Mouse (Mus musculus): ENCODE measurements around the gene Pttg1ip.

Gene Pttg1ip

DNA sequence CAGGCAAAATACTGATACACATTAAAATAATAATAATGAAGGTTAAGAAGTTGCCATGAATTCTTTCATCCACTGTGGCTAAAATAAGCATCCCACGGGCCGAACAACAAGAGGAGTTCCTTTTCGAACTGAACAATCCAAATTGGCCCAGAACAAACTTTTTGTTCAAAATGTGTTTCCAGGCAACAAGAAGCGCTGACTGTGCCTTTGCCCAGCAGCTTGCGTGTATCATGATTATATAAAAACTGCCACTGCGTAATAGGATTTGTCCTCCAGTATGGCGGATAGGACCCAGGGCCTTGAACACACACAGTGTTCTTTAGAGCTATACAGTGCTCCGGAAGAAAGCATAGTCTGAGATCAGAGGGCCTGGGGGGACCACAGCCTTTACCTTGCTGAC is 27.1 kb downstream of the Pttg1ip start:
- DNase-seq, result no peak

GRCm38 (mm10) chr10:77610221-77610961 is 28.9 kb downstream of the Pttg1ip start:
- DNase-seq, result peak; percentile 45 to 51

- no peak for DNase-seq
Observed at GRCm38 (mm10) chr10:77613409-77613808, 31.9 kb downstream of the Pttg1ip start.

DNA sequence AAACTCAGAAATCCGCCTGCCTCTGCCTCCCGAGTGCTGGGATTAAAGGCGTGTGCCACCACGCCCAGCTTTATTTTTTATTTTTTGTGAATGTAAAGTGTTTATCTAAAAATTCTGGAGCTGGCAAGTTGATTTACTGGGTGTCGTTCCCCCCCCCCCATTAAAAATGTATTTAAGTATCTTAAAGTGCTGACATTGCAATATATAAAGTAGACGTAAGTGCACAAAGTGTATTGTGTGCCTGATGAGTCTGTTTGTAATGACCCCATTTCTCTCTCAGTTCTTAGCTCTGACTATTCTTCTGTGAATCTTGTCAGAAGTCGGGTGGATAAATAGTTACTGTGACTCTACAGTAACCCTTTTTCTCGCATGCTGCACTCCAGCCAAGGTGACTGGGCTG is 34.1 kb downstream of the Pttg1ip start:
- no peak for DNase-seq

GRCm38 (mm10) chr10:77616166-77616565 is 34.6 kb downstream of the Pttg1ip start:
- no peak for DNase-seq

- DNase-seq, result no peak
Observed at GRCm38 (mm10) chr10:77616926-77617325, 35.4 kb downstream of the Pttg1ip start.

GRCm38 (mm10) chr10:77621546-77621945 is 40.0 kb downstream of the Pttg1ip start:
- DNase-seq, result no peak

- peak; percentile 91 to 94 for DNase-seq
Observed at GRCm38 (mm10) chr10:77622055-77622988, 40.8 kb downstream of the Pttg1ip start, which contains the start of gene Ube2g2. TSS of gene Ube2g2 (plus strand) at chr10:77622275.

DNA sequence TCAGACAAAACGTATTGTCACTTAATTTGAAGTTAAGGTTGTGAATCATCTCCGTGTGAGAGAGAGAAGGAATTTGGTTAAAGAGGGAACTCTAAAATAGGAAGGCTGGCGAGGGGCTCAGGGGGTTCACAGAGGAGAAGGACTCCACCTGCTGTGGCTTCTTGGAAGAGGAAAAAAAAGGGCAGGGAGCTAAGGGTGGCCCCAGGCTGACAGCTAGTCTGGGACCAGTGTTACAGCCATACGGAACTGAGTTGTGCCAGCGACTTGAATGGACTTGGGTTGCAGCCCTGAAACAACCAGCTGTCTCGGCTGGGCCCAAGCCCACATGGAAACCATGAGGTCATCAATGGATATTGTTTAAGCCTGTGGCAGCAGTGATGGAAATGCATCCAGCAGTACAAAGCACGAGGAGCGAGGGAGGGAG is 41.6 kb downstream of the Pttg1ip start:
- DNase-seq, result peak; percentile 55 to 64

DNA sequence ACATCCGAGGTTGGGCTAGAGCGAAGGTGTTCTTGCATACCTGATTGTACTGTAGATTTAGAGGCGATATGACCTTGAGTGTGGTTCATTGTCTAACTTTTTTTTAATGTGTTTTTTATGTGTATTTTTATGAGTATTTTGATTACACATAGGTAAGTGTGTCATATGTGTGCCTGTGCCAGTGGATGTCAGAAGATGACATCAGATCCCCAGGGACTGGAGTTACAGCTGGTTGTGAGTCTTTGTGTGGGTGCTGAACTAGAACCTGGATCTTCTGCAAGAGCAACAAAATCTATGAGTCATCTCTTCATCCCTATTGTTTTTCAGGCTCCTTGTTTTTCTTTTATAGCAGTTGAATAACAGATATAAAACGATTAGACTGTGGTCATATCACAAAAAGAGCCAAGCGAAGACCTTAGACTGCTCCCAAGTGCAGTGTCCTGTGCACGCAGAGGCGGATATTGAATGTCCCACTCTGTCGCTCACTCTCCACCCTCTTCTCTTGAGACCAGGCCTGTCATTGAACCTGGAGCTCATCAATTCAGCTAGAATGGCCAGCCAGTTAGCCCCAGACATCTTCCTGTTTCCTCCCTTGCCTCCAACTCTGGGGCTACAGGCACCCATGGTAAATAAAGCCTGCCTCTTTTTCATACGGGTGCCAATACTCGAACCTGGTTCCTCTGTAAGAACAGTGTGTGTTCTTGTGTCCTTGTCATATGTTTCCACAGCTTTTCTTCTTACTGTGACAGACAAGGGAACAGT is 42.3 kb downstream of the Pttg1ip start:
- no peak for DNase-seq

DNA sequence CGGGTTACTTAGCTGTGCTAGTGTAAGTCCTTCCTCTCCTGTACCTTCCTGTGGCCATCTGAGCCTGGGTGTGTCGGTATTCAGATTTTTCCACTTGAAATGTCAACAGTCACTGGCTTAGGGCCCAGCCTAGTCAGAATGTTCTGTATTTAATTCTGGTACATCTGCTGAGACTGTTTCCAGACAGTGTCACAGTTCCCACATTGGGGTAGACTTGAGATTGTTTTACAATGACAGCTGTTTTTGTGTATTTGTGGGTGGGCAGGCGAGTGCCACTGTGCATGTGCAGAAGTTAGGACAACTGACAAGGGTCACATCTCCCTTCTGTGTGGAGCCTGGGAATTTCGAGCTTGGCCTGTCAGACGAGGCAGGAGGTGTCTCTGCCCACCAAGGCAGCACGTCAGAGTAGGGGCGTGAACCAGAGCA is 43.1 kb downstream of the Pttg1ip start:
- DNase-seq, result no peak

DNA sequence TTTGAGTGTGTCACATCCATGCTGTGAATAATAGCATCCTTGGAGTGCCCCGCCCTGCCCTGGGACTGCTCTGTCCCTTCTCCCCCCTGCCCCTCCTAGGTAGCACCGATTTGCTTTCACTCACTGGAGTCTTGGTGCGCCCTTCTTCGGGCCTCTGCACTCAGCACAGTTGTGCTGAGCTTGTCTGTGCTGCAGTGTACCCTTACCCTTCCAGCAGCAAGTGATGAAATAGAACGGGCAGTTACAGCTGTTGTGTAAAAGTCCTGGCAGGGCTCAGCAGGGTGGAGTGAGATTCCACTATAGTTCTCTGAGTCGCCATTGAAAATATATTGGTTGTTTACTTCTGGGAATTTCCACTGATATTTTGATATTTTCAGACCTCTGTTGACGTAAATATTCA is 44.5 kb downstream of the Pttg1ip start:
- DNase-seq, result no peak

DNA sequence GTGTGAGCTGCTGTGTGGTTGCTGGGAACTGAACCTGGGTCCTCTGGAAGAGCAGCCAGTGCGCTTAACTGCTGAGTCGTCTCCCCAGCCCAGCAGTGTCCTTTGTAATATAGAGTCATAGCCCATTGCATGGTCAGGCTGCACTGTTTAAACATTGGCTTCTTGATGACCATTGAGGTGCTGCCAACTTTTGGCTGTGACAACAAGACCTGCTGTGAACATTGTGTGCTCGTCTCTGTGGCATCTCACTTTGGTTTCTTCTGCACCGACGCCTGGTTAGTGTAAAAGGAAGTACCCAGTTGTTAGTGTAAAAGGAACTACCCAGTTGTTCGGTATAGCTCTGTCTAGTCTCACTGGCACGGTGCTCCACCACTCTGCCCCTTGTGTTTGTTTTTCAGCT is 45.1 kb downstream of the Pttg1ip start:
- no peak for DNase-seq

GRCm38 (mm10) chr10:77627497-77627896 is 46.0 kb downstream of the Pttg1ip start:
- peak; percentile 85 to 88 for DNase-seq

- no peak for DNase-seq
Observed at GRCm38 (mm10) chr10:77629163-77629562, 47.6 kb downstream of the Pttg1ip start.

DNA sequence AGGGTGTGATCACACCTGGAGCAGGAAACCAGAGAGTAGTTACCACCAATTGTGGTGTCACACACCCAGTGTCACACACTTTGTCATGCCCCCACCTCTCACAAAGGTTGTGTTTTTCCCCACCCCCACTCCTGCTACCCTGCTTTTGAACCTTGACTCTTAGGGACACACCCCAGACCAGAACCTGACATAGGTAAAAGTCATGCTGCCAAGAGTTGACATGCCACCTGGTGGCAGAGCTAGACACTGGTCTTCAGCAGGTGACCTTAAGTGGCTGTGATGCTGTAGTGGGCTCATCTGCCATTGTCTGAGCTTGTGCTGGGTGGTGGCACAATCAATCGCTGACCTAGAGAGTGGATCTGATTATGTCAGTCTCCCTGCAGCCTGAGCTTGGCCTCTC is 48.5 kb downstream of the Pttg1ip start:
- no peak for DNase-seq

- no peak for DNase-seq
Observed at GRCm38 (mm10) chr10:77634016-77634415, 52.5 kb downstream of the Pttg1ip start.

GRCm38 (mm10) chr10:77634452-77635231 is 53.1 kb downstream of the Pttg1ip start:
- DNase-seq, result no peak

DNA sequence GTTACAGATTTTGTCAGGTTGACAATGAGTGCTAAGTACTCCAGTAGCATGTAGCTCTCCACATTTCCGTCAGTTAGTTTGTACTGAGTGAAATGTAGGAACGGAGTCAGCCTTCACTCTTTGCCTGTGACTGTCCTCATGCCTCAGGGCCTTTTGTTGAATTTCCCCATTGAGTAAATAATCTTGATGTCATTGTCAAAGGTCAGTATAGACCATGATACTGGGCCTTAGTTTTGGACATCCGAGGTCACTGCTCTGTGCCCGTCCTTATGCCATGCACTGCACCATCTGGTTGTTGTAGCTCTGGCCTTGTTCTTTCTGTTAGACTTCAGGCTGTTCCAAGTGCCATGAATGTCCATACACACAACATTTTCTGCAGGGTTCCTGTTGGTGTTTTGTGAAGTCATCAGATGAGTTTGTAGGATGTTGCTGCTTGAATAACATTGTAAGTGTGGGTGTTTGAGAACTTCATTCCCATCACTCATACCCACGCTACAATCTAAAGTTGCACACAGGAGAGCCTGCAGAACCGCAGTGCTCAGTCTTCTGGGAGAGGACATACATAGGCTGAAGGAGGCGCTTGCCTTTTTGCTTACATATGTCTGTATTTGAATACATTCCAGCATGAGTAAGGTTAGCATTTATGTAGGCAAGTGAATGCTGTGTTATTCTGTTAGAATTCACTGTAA is 54.9 kb downstream of the Pttg1ip start:
- no peak for DNase-seq

DNA sequence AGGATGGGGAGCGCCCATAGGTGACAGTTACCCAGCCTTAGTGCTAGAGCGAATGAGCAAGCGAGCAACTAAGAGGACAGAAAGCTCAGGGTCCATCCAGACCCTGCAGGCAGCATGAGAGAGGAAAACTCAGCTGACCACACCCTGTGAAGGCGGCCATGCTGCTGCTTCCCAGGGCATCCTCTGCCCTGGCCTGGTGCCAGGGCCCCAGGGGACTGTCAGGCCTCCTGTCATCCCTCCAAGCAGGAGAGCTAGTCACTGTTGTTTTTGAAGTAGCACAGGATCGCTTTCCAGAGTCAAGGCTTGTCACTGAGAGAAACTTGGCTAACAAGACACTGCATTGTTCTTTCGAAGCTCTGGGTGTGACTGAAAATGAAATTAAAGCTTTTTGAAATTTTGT is 57.4 kb downstream of the Pttg1ip start:
- no peak for DNase-seq

DNA sequence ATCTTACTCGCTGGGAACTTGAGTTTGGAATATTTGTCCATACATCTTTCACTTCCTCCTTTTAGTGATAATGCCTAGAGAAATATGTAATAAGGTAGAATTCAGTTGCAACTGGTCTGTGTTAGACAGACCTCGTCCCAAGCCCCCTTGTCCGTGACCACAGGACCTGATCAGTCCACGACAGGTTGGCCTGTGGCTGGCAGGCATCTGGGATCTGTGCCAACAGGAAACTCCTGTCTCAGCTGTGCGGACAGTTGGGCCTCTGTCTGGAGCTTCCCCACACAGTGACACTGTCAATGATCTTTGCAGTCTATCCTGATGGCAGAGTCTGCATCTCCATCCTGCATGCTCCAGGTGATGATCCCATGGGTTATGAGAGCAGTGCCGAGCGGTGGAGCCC is 61.6 kb downstream of the Pttg1ip start:
- no peak for DNase-seq

- DNase-seq, result no peak
Observed at GRCm38 (mm10) chr10:77645571-77645970, 64.1 kb downstream of the Pttg1ip start.
